Comparison of ENCODE assay signal across 8 mouse cellular contexts in the genomic region with DNA sequence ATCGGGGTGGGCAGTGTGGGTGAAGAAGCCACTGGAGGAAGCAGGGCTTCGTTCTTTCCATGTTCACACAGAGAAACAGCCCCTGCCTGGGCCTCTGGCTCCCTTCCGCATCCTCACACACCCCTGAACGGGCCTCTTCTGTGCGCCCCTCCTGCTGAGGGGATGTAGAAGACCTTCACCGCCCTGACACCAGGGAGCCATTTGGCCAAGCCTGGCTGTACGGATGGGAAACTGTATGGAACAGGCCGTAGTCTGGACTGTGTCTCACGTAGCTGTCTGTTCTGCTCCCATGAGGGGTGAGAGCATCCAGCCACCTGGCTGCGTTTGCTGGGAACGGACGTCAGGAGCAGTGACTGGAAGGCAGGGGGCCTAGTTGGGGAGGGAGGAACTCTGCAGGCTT. TPM values are rescaled to one million over a fixed set of nuclear protein-coding genes. Genes with fewer than 3 reads are reported as not detected.
DNase-seq lines count a peak whose midpoint lies in the region; ATAC-seq lines count a peak whose summit lies in the region.

No protein-coding gene starts in this region.

- H3K9me3 ChIP-seq in embryonic facial prominence, embryonic 10.5 days: no peaks in the 10 kb centered on the region
- H3K9me3 ChIP-seq in hindbrain, embryonic 12.5 days (replicated peaks): no peaks in the 10 kb centered on the region
- H3K9me3 ChIP-seq in liver, embryonic 16.5 days (replicated peaks; ENCODE audit: control insufficient read depth, low read length): no peaks in the 10 kb centered on the region

- 20% methylated on average over 12 of the region's 12 CpGs for whole genome bisulfite sequencing in embryonic facial prominence, embryonic 10.5 days
- WGBS in hindbrain, embryonic 12.5 days: 19% methylated on average over 12 of the region's 12 CpGs
- WGBS in liver, embryonic 16.5 days (ENCODE audit: insufficient replicate concordance): 6% methylated on average over 12 of the region's 12 CpGs

- H3K4me1 ChIP-seq in embryonic facial prominence, embryonic 10.5 days: peaks cover 57% of the 10 kb centered on the region
- peaks cover 45% of the 10 kb centered on the region for H3K4me1 ChIP-seq in hindbrain, embryonic 12.5 days
- H3K4me1 ChIP-seq in liver, embryonic 16.5 days (ENCODE audit: control insufficient read depth, low read depth, low read length): peaks cover 29% of the 10 kb centered on the region

- H3K27ac ChIP-seq in embryonic facial prominence, embryonic 10.5 days (replicated peaks): peak overlapping the region; percentile 81
- H3K27ac ChIP-seq in hindbrain, embryonic 12.5 days: peak overlapping the region; percentile 52
- peak overlapping the region; percentile 63 for H3K27ac ChIP-seq in liver, embryonic 16.5 days (ENCODE audit: low read length)

- 0 out of 2 replicates have a peak, but pooled peaks have one; percentile 32 for ATAC-seq in hindbrain, embryonic 12.5 days (ENCODE audit: low FRiP score)
- ATAC-seq in liver, embryonic 16.5 days (ENCODE audit: low read depth): no peak; the same call in 1 of the 2 replicates
- ATAC-seq in monocyte, adult 5-6 weeks (replicated peaks; ENCODE audit: insufficient number of reproducible peaks, low FRiP score, low TSS enrichment, poor library complexity, severe bottlenecking): no peak

- H3K4me3 ChIP-seq in embryonic facial prominence, embryonic 10.5 days: peak overlapping the region; percentile 38; the same call in 1 of the 2 replicates
- no peak overlapping the region for H3K4me3 ChIP-seq in hindbrain, embryonic 12.5 days
- H3K4me3 ChIP-seq in liver, embryonic 16.5 days (ENCODE audit: low read depth, low read length): no peak overlapping the region

- H3K4me2 ChIP-seq in hindbrain, embryonic 12.5 days (replicated peaks): 0 out of 2 replicates have a peak overlapping the region, but pooled peaks have one; percentile 3
- no peak overlapping the region; the same call in 1 of the 2 replicates for H3K4me2 ChIP-seq in liver, embryonic 16.5 days (ENCODE audit: low read depth, low read length)

- no peak overlapping the region for H3K9ac ChIP-seq in hindbrain, embryonic 12.5 days
- no peak overlapping the region; the same call in 1 of the 2 replicates for H3K9ac ChIP-seq in liver, embryonic 16.5 days (ENCODE audit: low read depth, low read length)

- DNase-seq in heart, postnatal 4 days: peak; percentile 22
- DNase-seq in heart, adult 9 months (ENCODE audit: low spot score in 2 of 2): no peak
- DNase-seq in embryonic facial prominence, embryonic 10.5 days (ENCODE audit: low spot score): peak; percentile 41
- DNase-seq in adipocyte (ENCODE audit: low spot score): no peak
- no peak for DNase-seq in cerebellum, postnatal 36 days

- peaks cover 53% of the 10 kb centered on the region for H3K27me3 ChIP-seq in embryonic facial prominence, embryonic 10.5 days (replicated peaks; ENCODE audit: low read depth, poor library complexity, severe bottlenecking)
- peaks cover 53% of the 10 kb centered on the region for H3K27me3 ChIP-seq in hindbrain, embryonic 12.5 days
- no peaks in the 10 kb centered on the region for H3K27me3 ChIP-seq in liver, embryonic 16.5 days (ENCODE audit: control insufficient read depth, insufficient read depth, low read depth, low read length)

- H3K36me3 ChIP-seq in embryonic facial prominence, embryonic 10.5 days (replicated peaks): no peaks in the 10 kb centered on the region
- H3K36me3 ChIP-seq in hindbrain, embryonic 12.5 days: no peaks in the 10 kb centered on the region
- H3K36me3 ChIP-seq in liver, embryonic 16.5 days (ENCODE audit: control insufficient read depth, insufficient read depth): no peaks in the 10 kb centered on the region

RNA-seq across cellular contexts. Expression of gene Dlk1, which starts 15.8 kb away (rescaled TPM):
- total RNA-seq in heart, postnatal 4 days (2021): 10 to 100 TPM; 66.1 to 72.8 TPM
- 287 and 291 TPM in 2 replicates for polyA plus RNA-seq in embryonic facial prominence, embryonic 10.5 days (2016; fragmentation: Nextera tagmentation; extraction: Ambion mirVana)
- 140 and 145 TPM in 2 replicates for polyA plus RNA-seq in hindbrain, embryonic 12.5 days (2016; fragmentation: Nextera tagmentation; extraction: Ambion mirVana)
- 457 and 482 TPM in 2 replicates for polyA plus RNA-seq in liver, embryonic 16.5 days (2015; fragmentation: Nextera tagmentation; extraction: Ambion mirVana)
- total RNA-seq in monocyte, adult 5-6 weeks (2017): not detected in 3 replicates

Comparison
In these comparisons a context has a peak if more than half of its experiments do, and no peak if none do; other contexts are left out.
1. DNase-seq: peak in heart, postnatal 4 days (single experiment) and embryonic facial prominence, embryonic 10.5 days (single experiment); none in heart, adult 9 months (0 of 2), adipocyte (single experiment) and cerebellum, postnatal 36 days (0 of 2).
2. Peak in every context shown above with its lines, with median percentiles within 50 percentile points of each other: H3K27ac ChIP-seq.